Mouse (Mus musculus) limb, embryonic 11.5 days (tissue): ENCODE measurements at regions not wholly inside any gene's neighbourhood (a gene's known extent, or its start where the extent isn't known, plus 50 kb on each side); places are given as distances from the start of the nearest gene placed in this dataset.

Source experiments
- ATAC-seq: fragments of 200-750 bp; cut with Nextera tagmentation; 2 replicates; pipeline ENCODE4 v1.8.0; 2017; ENCODE audit warnings: low read depth; ENCODE audit not compliant: insufficient number of reproducible peaks, low FRiP score, low TSS enrichment
- DNase-seq: peaks from one replicate; pipeline ENCODE4 v3.0.0-alpha.2; 2015; ENCODE audit warnings: low spot score
- H3K27ac ChIP-seq: fragments of 300-500 bp; sonication (generic); replicated peaks from 2 replicates; pipeline ENCODE4 v1.5.1; 2014; ENCODE audit warnings: low read depth, mild to moderate bottlenecking, low read length
- H3K27me3 ChIP-seq: fragments of 300-500 bp; sonication (generic); 2 replicates; pipeline ENCODE4 v1.6.1; 2014; ENCODE audit warnings: mild to moderate bottlenecking, low read length, mixed read lengths; ENCODE audit not compliant: control insufficient read depth, insufficient read depth
- H3K36me3 ChIP-seq: fragments of 300-500 bp; sonication (generic); 2 replicates; pipeline ENCODE4 v1.6.1; 2014; ENCODE audit warnings: mild to moderate bottlenecking, low read length, moderate library complexity, mixed read lengths; ENCODE audit not compliant: control insufficient read depth, insufficient read depth
- H3K4me1 ChIP-seq: fragments of 300-500 bp; sonication (generic); 2 replicates; pipeline ENCODE4 v1.6.1; 2014; ENCODE audit warnings: low read length, mixed read lengths; ENCODE audit not compliant: control insufficient read depth, insufficient read depth
- H3K4me2 ChIP-seq: fragments of 300-500 bp; sonication (generic); 2 replicates; pipeline ENCODE4 v1.6.1; 2014; ENCODE audit warnings: low read depth, mild to moderate bottlenecking, moderate library complexity; ENCODE audit not compliant: severe bottlenecking
- H3K4me3 ChIP-seq: fragments of 300-500 bp; sonication (generic); 2 replicates; pipeline ENCODE4 v1.5.1; 2014; ENCODE audit warnings: low read depth, low read length
- H3K9ac ChIP-seq: fragments of 300-500 bp; sonication (generic); 2 replicates; pipeline ENCODE4 v1.6.1; 2014; ENCODE audit warnings: mild to moderate bottlenecking, low read length
- H3K9me3 ChIP-seq: fragments of 300-500 bp; sonication (generic); 2 replicates; pipeline ENCODE4 v1.6.1; 2016; ENCODE audit warnings: low read length; ENCODE audit not compliant: control insufficient read depth
- WGBS: fragments of 180-500 bp; shearing (Covaris S2); extraction: QIAGEN DNeasy Blood & Tissue Kit; methylation state at CpG from one replicate; pipeline ENCODE4 v1.1.7; 2014; 5-methylcytosine and 5-hydroxymethylcytosine counted together

- Histone ChIP-seq H3K27me3 (no peaks in the 10 kb centered on the region), H3K36me3 (no peaks in the 10 kb centered on the region), H3K9ac (no peak overlapping the region), H3K9me3 (no peaks in the 10 kb centered on the region), H3K4me1 (0 out of 2 replicates have a peak, but pooled peaks cover 3% of the 10 kb centered on the region), H3K4me2 (no peak overlapping the region), H3K4me3 (no peak overlapping the region), H3K27ac (0 out of 2 replicates have a peak overlapping the region, but pooled peaks have one; percentile 15)
- no peak for ATAC-seq
- 63% methylated on average over 20 of the region's 20 CpGs for WGBS
- DNase-seq: peak; percentile 29
These were observed 196.1 kb downstream of the Gm19410 start for GRCm38 (mm10) chr8:35961615-35962220.

DNA sequence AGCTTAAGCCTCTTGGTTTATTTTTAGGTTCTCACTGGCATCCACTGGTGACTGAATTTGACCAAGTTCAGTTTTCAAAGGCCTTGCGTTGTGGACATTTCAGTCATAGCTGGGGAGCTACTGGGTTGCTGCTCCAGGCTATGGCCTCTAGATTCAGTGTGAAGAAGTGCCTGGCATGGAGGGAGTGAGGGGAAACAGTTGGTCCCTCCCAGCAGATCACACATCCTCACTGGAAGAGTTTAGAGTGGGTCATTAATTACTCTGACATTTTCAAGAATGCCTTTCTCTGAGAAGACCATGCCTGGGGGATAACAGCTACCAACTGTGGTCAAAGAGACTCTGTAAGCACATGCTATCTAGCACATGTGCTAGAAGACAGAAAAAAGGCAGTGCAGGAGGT lies 199.3 kb downstream of the Gm19410 start:
- 10% methylated on average over 1 of the region's 1 CpGs for WGBS
- Histone ChIP-seq H3K9me3 (no peaks in the 10 kb centered on the region), H3K4me2 (no peak overlapping the region), H3K4me3 (no peak overlapping the region), H3K27ac (no peak overlapping the region), H3K27me3 (no peaks in the 10 kb centered on the region), H3K9ac (no peak overlapping the region), H3K36me3 (no peaks in the 10 kb centered on the region), H3K4me1 (no peaks in the 10 kb centered on the region)
- DNase-seq: no peak
- no peak for ATAC-seq

- no peak overlapping the region for H3K9ac ChIP-seq
- no peak overlapping the region for H3K27ac ChIP-seq
- no peak overlapping the region for H3K4me3 ChIP-seq
- H3K4me1 ChIP-seq: no peaks in the 10 kb centered on the region
- ATAC-seq (no peak), DNase-seq (no peak)
- H3K36me3 ChIP-seq: no peaks in the 10 kb centered on the region
- no peaks in the 10 kb centered on the region for H3K9me3 ChIP-seq
- no peaks in the 10 kb centered on the region for H3K27me3 ChIP-seq
- 91% methylated on average over 9 of the region's 9 CpGs for WGBS
- no peak overlapping the region for H3K4me2 ChIP-seq
These were observed 202.8 kb downstream of the Gm19410 start for GRCm38 (mm10) chr8:35968341-35968740.

DNA sequence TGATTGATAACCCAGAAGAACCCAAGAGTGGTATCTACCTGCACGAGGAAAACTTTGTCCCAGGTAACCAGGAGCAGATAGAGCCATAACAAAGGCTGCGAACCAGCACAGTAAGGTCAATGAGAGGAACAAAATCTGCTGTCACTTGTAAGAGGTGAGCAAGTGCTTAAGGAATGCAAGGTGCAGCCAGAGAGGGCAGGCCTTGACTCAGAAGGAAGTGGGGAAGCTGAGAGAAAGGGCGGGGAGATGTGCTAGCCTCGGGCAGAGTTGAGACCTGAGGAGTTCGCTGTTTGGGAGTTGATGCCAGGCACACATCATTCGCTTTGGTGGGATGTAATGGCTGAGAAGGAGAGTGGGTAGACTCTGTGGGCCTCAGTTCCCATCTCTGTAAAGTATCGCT lies 205.5 kb downstream of the Gm19410 start:
- Histone ChIP-seq H3K36me3 (no peaks in the 10 kb centered on the region), H3K9me3 (no peaks in the 10 kb centered on the region), H3K4me3 (no peak overlapping the region), H3K9ac (no peak overlapping the region), H3K27ac (no peak overlapping the region), H3K4me1 (no peaks in the 10 kb centered on the region), H3K27me3 (no peaks in the 10 kb centered on the region), H3K4me2 (no peak overlapping the region)
- no peak for DNase-seq
- no peak for ATAC-seq
- WGBS: 81% methylated on average over 7 of the region's 7 CpGs

DNA sequence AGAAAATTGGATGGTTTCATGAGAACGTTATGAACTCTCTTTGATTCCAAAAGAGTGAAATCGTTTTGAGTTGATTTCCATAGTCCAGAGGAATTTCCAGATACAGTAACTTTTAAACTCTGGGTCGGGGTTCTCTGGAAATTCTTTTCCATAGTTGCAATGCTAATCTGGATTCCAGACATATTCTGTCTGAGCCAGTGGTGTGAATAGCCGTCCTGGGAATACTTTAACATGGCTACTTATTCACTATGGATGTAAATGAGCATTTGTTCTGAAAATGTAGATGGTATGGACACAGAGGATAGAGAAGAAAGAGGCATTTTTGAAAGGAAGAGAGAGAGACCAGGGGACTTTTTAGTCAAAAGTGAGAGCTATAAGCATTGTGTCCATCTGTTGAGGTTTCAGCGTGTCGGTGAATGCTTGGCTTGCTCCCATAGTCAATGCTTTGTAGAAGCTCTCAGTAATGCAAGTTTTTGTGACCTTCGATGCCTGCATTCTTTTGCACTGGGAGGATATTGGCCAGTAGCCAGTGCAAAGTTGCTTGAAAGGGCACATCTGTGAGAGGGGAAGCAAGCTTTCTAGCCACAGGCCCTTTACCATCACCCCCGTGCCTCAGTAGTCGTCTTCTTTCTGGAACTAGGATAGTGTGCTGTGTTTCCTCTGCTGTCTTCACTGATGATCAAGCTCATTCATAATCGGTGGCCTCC lies 208.9 kb downstream of the Gm19410 start:
- no peak overlapping the region for H3K4me2 ChIP-seq
- no peak overlapping the region for H3K9ac ChIP-seq
- H3K36me3 ChIP-seq: no peaks in the 10 kb centered on the region
- H3K27me3 ChIP-seq: no peaks in the 10 kb centered on the region
- 87% methylated on average over 10 of the region's 10 CpGs for WGBS
- no peaks in the 10 kb centered on the region for H3K9me3 ChIP-seq
- H3K27ac ChIP-seq: no peak overlapping the region
- no peak overlapping the region for H3K4me3 ChIP-seq
- no peak for ATAC-seq
- H3K4me1 ChIP-seq: no peaks in the 10 kb centered on the region
- DNase-seq: no peak

DNA sequence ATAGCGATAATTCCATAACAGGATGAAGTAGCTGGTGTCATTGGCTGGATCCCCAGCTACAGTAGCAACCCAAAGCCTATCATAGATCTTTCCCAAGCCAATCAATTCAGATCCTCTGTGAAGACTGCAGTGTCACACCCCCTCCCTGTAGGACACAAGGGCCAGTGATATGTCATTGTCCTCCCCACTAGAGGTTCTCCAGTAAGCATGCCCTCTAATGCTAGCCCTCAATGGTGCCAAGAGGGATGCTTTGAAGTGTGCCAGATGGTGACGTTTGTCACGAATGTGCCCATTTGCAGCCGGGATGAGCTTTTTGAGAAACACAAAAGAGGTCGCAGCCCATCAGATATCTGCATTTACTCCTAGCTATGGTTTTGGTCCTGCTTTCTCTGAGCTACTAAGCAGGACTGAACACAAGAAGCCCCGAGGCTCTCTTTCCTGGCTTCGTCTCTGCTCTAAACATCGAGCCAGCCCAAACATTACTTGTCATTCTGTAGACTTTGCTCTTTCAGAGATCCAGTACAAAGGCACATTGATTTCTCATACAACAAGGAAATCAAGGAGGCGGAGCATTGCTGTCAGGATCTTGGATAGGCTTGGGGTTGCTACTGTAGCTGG lies 214.2 kb downstream of the Gm19410 start:
- Histone ChIP-seq H3K9me3 (no peaks in the 10 kb centered on the region), H3K4me3 (no peak overlapping the region), H3K9ac (no peak overlapping the region), H3K36me3 (no peaks in the 10 kb centered on the region), H3K4me1 (no peaks in the 10 kb centered on the region), H3K27me3 (no peaks in the 10 kb centered on the region), H3K4me2 (no peak overlapping the region), H3K27ac (no peak overlapping the region)
- no peak for ATAC-seq
- WGBS: 80% methylated on average over 9 of the region's 9 CpGs
- no peak for DNase-seq

GRCm38 (mm10) chr8:35983083-35983482 lies 217.5 kb downstream of the Gm19410 start:
- Histone ChIP-seq H3K36me3 (no peaks in the 10 kb centered on the region), H3K9ac (no peak overlapping the region), H3K27ac (no peak overlapping the region), H3K9me3 (no peaks in the 10 kb centered on the region), H3K27me3 (no peaks in the 10 kb centered on the region), H3K4me2 (no peak overlapping the region), H3K4me3 (no peak overlapping the region), H3K4me1 (no peaks in the 10 kb centered on the region)
- DNase-seq (no peak), ATAC-seq (no peak)
- WGBS: 69% methylated on average over 2 of the region's 2 CpGs

GRCm38 (mm10) chr8:35985152-35985689 lies 219.6 kb downstream of the Gm19410 start:
- WGBS: 78% methylated on average over 5 of the region's 5 CpGs
- no peak for DNase-seq
- H3K27ac ChIP-seq: no peak overlapping the region

More at GRCm38 (mm10) chr8:35985152-35985689, 219.6 kb downstream of the Gm19410 start:
- Histone ChIP-seq H3K4me1 (no peaks in the 10 kb centered on the region), H3K4me3 (no peak overlapping the region), H3K9ac (no peak overlapping the region), H3K4me2 (no peak overlapping the region), H3K27me3 (no peaks in the 10 kb centered on the region), H3K36me3 (no peaks in the 10 kb centered on the region), H3K9me3 (no peaks in the 10 kb centered on the region)
- no peak for ATAC-seq
